Mouse (Mus musculus): ENCODE results near the gene Eps15l1. TPM values are rescaled to one million over a fixed set of nuclear protein-coding genes. Genes with fewer than 3 reads are reported as not detected.

The Eps15l1 gene
- 100 to 1,000 TPM; 166 to 291 (median 240) TPM for total RNA-seq (2018; cell fraction: chromatin; rRNA removed)
- total RNA-seq (2018; cell fraction: cytosol; rRNA removed) = 10 to 100 TPM; 32.2 to 49.8 (median 40.3) TPM
- total RNA-seq (2018; cell fraction: nucleus; rRNA removed) = 100 to 1,000 TPM in 23 of 26 experiments, 10 to 100 TPM in 3; 89.3 to 211 (median 139) TPM
- polyA plus RNA-seq (2018) = 36.4 to 53.4 TPM (median 39.6 TPM) in 3 replicates

DNA sequence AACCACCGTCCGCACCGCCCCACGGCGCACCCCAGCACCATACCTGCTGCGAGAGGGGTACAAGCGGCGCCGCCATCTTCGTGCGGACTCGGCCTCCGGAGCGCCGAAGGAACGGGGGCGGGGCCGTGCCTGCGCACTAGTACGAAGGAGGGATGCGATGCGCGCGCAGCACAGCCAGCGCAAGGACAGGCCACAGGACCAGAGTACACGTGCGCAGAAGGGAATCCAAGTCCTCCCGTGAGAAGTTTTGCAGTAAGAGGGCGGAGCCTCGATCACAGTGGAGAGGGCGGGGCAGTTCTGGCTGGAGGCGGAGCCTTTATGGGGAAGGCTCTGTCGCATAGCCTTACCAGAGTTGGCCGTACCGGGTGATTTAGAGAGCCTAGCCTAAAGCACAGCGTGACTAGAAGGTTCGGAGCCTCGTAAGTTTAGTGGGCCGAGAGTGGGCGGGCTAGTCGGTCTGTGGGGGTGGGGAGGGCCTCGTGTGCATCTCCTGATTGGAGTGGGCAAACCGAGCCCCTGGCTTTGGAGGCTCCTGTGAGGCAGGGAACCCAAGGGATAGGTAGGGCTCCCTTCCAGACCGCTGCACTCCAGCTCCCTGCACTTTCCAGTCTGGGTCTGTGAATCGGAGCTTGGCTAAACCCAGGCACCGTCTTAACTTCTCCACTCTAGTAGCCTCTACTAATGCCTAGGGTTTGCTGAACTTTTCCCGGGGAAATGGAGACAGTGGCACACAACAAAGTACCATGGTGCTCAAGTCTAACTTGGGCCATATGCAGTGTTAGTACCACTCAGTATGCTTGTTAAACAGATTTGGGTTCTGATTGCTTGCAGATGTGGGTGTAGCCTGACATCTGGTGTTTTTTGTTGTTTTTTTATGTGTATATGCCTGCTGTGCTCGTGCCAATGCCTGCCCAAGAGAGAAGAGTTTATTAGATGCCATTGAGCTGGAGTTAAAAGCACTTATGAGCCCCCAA is at the start of gene Eps15l1:
Gene Eps15l1 (minus strand): TSS at position 99 of the 974 bp plus-strand sequence.
- Histone ChIP-seq H3K36me3 (ENCODE audit: inconsistent target) (no peaks in the 10 kb centered on the region), H3K79me2 (ENCODE audit: inconsistent target) (peaks cover 42% of the 10 kb centered on the region), H3K4me3 (ENCODE audit: inconsistent target) (peak within 1 kb of the TSS; percentile 46), H3K27ac (peak within 1 kb of the TSS; percentile 52)
- WGBS (ENCODE audit: missing documents) = 2% methylated on average over 48 of the region's 48 CpGs

DNA sequence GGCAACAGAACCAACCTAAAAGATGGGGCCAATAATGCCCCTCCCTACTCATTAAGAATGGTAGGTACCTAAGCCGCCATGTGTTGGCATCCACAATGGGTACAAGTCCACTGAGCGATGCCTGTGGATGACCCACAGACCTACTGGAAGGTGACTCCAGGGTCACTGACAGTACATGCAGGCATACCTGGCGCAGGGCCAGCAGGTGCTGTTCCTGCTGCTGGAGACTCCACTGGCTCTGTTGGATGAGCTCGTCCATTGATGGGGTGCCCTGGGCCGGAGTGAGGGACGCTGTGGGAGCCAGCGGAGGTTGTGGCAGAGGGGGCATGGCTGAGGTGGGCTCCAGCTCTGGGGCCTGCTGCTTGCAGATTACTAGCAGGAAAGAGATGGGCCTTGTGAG is 49.4 kb upstream of the Eps15l1 start:
- 96% methylated on average over 7 of the region's 7 CpGs for WGBS (ENCODE audit: missing documents)
- H3K79me2 ChIP-seq (ENCODE audit: inconsistent target) = peaks cover 46% of the 10 kb centered on the region
- peaks cover 59% of the 10 kb centered on the region for H3K36me3 ChIP-seq (ENCODE audit: inconsistent target)
- no peak overlapping the region for H3K4me3 ChIP-seq (ENCODE audit: inconsistent target)
- H3K27ac ChIP-seq = no peak overlapping the region

DNA sequence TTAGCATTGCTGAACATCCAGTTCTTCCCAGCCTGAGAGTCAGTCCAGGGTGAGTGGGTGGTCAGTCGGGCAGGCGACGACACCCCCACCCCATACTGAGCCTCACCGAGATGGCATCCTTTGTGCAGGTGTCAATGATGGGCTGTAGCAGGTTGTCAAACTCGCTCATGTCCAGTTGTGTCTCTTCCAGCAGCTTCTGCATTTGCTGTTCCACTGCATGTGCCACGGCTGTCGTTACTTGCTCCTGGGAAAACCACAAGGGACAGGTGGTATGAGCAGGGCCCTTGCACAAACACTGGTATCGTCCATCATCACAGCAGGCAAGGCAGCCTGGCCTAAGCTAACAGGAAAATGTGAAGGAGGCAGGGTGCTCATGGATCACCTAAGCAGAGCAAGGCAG is 48.7 kb upstream of the Eps15l1 start:
- WGBS (ENCODE audit: missing documents) = 93% methylated on average over 8 of the region's 8 CpGs

DNA sequence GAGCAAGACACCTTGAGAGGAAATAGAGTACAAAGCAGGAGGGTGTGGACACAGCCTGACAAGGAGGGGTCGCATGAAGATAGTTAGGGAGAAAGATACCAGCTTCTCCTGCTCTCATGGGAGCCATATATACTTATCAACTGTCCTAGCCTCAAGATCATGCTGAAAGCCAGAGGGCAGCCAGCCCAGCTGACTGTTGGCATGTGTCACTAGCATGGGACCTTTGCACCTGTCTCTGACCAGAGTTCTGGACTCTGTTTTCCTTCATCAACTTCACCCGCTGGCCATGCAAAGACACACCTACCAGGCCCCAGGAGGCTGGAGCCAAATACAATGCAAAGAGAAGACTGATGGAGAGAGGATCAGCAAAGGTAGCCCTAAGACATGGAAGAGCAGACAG is 48.0 kb upstream of the Eps15l1 start:
- Histone ChIP-seq H3K36me3 (ENCODE audit: inconsistent target) (peaks cover 72% of the 10 kb centered on the region), H3K4me3 (ENCODE audit: inconsistent target) (no peak overlapping the region), H3K79me2 (ENCODE audit: inconsistent target) (peaks cover 44% of the 10 kb centered on the region), H3K27ac (no peak overlapping the region)
- 96% methylated on average over 2 of the region's 2 CpGs for WGBS (ENCODE audit: missing documents)

More for the DNA sequence above, 48.7 kb upstream of the Eps15l1 start:
- Histone ChIP-seq H3K27ac (no peak overlapping the region), H3K4me3 (ENCODE audit: inconsistent target) (no peak overlapping the region), H3K79me2 (ENCODE audit: inconsistent target) (peaks cover 46% of the 10 kb centered on the region), H3K36me3 (ENCODE audit: inconsistent target) (peaks cover 66% of the 10 kb centered on the region)

DNA sequence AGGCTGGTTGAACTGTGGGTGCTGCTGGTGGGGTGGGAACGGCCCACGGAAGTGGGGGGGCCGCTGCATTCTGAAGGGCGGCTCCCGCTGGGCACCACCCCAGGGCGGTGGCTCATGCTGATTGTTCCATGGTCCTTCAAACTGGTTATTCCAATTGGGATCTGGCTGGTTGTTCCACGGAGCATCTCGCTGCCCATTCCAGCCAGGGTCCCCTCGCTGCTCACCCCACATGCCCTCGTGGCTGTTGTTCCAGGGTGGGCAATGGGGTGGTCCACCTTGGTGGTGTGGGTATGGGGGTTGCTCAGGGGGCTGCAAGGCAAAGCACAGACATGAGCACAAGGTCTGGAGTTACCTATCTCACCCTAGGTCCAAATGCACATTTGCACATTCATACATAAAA is 43.0 kb upstream of the Eps15l1 start:
- H3K4me3 ChIP-seq (ENCODE audit: inconsistent target) = no peak overlapping the region

DNA sequence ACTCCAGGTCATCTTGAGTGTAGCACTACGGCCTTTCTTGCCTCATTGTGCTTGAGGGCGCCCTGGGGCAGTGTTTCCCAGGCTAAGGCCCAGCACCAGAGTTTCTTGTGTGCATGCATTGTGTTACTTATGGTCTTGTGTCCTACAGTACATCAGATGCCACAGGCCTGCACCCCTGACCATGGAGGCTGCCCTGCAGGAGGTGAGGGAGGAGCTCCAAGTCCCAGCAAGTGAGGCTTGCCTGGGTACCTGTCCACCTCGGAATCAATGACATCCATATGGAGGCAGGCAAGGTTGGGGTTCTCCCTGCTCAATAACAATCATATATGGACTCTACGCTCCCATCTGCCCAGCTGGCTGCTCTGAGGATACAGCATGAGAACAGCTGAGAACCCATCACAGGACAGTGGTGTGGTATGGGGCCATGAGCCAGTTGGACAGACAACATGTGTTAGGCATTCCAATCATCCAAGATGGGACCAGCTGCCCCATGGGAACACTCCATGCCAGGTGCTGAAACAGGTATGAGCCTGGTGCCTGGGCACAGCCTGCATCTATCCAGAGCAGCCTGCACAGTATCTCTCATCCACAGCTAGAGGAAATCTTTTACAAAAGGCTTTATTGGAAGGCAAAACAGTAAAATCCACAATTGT is 38.7 kb upstream of the Eps15l1 start:
- no peak overlapping the region for H3K27ac ChIP-seq
- peaks cover 61% of the 10 kb centered on the region for H3K36me3 ChIP-seq (ENCODE audit: inconsistent target)
- H3K79me2 ChIP-seq (ENCODE audit: inconsistent target) = no peaks in the 10 kb centered on the region
- no peak overlapping the region for H3K4me3 ChIP-seq (ENCODE audit: inconsistent target)
- 93% methylated on average over 4 of the region's 4 CpGs for WGBS (ENCODE audit: missing documents)

More for the DNA sequence above, 43.0 kb upstream of the Eps15l1 start:
- peaks cover 93% of the 10 kb centered on the region for H3K36me3 ChIP-seq (ENCODE audit: inconsistent target)
- H3K27ac ChIP-seq = no peak overlapping the region
- no peaks in the 10 kb centered on the region for H3K79me2 ChIP-seq (ENCODE audit: inconsistent target)
- WGBS (ENCODE audit: missing documents) = 96% methylated on average over 10 of the region's 10 CpGs

DNA sequence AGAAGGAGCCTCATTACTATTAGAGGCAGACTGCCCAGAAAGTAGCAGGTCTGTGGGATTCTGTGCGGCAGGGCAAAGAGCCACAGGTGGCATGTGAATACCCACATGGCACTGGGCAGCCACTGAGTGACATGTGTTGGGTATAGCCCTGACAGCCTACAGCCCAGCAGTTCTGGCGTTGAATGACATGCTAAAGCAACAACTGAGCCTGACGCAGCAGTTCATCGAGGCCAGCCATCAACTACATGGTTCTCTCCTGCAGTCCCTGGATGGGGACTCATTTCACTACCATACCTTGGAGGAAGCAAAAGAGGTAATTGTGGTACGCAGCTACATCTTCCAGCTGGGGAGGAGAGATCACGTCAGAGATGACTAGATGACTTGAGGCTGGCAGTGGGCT is 37.2 kb upstream of the Eps15l1 start:
- 98% methylated on average over 6 of the region's 6 CpGs for WGBS (ENCODE audit: missing documents)
- no peak overlapping the region for H3K4me3 ChIP-seq (ENCODE audit: inconsistent target)
- H3K27ac ChIP-seq = no peak overlapping the region
- peaks cover 55% of the 10 kb centered on the region for H3K36me3 ChIP-seq (ENCODE audit: inconsistent target)
- no peaks in the 10 kb centered on the region for H3K79me2 ChIP-seq (ENCODE audit: inconsistent target)

DNA sequence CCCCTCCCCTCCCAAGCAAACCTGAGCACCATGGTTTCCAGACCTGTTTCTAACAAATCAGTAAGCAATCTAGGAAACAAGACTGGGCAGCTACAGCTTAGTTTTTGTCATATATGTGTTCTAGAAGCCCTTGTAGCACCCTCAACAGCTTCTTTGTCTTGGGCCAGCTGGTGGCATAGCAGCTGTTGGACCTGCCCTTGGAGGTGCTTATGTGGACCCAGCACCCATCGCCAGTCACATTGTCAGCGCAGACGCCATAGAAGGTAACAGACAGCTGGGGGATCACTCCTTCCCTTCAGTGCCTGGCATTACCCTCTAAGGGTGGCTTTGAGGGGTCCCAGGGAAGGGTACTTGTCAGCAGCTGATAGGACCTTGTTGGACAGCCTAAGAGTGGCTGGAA is 36.5 kb upstream of the Eps15l1 start:
- H3K79me2 ChIP-seq (ENCODE audit: inconsistent target) = no peaks in the 10 kb centered on the region
- H3K36me3 ChIP-seq (ENCODE audit: inconsistent target) = peaks cover 53% of the 10 kb centered on the region
- no peak overlapping the region for H3K4me3 ChIP-seq (ENCODE audit: inconsistent target)
- 94% methylated on average over 3 of the region's 3 CpGs for WGBS (ENCODE audit: missing documents)
- H3K27ac ChIP-seq = no peak overlapping the region

DNA sequence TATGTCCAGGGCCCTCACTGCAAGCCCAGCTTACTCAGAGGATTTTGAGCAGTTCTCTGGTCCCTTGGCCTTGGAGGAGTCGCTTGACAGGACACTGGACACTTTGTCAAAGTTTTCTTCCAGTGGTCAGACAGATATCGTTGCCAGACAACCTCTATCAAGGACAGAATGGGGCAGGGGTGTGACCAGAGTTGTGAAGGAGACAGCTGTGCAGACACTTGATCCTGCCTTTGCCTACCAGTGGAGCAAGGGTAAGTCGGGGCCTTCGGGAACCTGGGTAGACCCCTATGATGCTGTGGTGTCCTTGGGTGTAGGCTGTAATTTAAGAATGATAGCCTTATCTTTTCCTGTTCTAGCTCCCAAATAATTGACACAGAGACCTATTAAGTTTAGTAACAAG is 34.1 kb upstream of the Eps15l1 start:
- Histone ChIP-seq H3K27ac (no peak overlapping the region), H3K79me2 (ENCODE audit: inconsistent target) (no peaks in the 10 kb centered on the region), H3K4me3 (ENCODE audit: inconsistent target) (no peak overlapping the region), H3K36me3 (ENCODE audit: inconsistent target) (peaks cover 42% of the 10 kb centered on the region)
- 98% methylated on average over 4 of the region's 4 CpGs for WGBS (ENCODE audit: missing documents)

DNA sequence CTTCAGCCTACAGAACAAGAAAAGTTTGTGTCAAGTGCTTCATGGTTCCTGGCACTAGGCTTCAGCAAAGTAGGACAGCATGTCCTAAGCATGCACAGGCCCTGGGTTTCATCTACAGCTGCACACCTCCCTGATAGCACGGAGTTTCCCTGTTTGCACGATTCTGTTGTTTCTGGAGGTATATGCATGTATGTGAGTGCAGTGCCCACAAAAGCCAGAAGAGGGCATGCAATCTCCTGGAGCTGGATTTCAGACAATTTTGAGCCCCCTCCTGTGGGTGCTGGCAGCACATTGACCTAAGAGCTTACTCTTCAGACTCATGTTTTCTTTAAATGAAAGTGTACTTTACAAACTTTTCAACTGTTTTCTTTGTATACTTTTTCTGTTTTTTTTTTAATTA is 32.6 kb upstream of the Eps15l1 start:
- Histone ChIP-seq H3K27ac (no peak overlapping the region), H3K36me3 (ENCODE audit: inconsistent target) (peaks cover 40% of the 10 kb centered on the region), H3K4me3 (ENCODE audit: inconsistent target) (no peak overlapping the region), H3K79me2 (ENCODE audit: inconsistent target) (no peaks in the 10 kb centered on the region)
- WGBS (ENCODE audit: missing documents) = 100% methylated on average over 2 of the region's 2 CpGs

DNA sequence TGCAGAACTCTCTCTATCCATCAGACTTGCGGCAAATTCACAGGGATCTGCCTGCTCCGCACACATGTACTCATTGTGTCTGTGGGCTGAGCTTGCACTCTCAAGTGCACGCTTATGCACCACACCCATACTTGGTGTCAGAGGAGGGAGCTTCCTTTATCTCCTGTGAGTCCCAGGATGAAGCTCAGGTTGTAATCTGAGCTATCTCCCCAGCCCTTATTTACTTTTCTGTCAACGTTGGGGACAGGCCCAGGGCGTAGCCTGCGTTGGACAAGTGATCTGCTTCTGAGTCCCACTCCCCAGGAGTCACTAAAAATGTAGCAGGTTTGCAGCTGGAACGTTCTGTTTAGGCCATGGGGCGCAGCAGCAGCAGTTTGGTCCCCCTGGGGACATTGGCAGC is 30.3 kb upstream of the Eps15l1 start:
- Histone ChIP-seq H3K27ac (no peak overlapping the region), H3K4me3 (ENCODE audit: inconsistent target) (no peak overlapping the region), H3K79me2 (ENCODE audit: inconsistent target) (no peaks in the 10 kb centered on the region), H3K36me3 (ENCODE audit: inconsistent target) (peaks cover 49% of the 10 kb centered on the region)
- WGBS (ENCODE audit: missing documents) = 93% methylated on average over 8 of the region's 8 CpGs

DNA sequence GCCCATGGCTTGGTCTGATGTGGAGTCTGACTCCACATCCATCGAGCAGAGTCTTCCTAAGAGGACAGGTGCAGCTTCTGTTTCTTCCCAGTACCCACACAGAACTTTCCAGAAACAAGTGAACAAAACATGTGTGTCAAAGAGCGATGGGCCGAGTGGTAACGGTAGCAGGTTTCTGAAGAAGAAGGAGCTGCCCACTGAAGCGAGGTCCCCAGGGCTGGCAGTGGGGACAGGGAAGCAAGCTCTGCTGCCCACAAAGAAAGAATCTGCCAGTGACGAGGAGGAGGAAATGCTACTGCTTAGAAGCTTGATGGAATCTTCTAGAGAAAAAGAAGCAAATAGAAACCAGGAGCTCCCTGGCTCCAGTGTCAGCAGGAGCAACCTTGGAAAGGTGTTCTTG is 23.8 kb upstream of the Eps15l1 start:
- peaks cover 15% of the 10 kb centered on the region; the same call in 1 of the 2 replicates for H3K36me3 ChIP-seq (ENCODE audit: inconsistent target)
- WGBS (ENCODE audit: missing documents) = 83% methylated on average over 6 of the region's 6 CpGs
- no peaks in the 10 kb centered on the region for H3K79me2 ChIP-seq (ENCODE audit: inconsistent target)
- no peak overlapping the region for H3K4me3 ChIP-seq (ENCODE audit: inconsistent target)
- H3K27ac ChIP-seq = no peak overlapping the region

DNA sequence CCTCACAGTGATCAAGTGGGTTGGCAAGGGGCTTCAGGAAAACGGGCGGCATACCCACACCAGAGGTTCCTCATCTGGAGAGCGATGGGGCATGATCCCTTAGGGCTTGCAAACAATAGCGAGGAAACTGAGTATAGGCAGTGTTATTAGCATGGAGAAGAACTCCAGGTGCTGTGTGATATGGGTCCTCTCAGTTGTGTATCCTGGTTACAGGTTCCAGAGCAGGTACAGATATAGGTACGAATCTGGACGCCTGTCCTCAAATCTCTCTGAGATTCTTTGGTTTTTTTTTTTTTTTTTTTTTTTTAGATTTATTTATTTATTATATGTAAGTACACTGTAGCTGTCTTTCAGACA is 22.7 kb upstream of the Eps15l1 start:
- peak overlapping the region; percentile 40 for H3K4me3 ChIP-seq (ENCODE audit: inconsistent target)
- peaks cover 9% of the 10 kb centered on the region; the same call in 1 of the 2 replicates for H3K36me3 ChIP-seq (ENCODE audit: inconsistent target)
- no peaks in the 10 kb centered on the region for H3K79me2 ChIP-seq (ENCODE audit: inconsistent target)
- H3K27ac ChIP-seq = peak overlapping the region; percentile 32
- WGBS (ENCODE audit: missing documents) = 37% methylated on average over 6 of the region's 6 CpGs

DNA sequence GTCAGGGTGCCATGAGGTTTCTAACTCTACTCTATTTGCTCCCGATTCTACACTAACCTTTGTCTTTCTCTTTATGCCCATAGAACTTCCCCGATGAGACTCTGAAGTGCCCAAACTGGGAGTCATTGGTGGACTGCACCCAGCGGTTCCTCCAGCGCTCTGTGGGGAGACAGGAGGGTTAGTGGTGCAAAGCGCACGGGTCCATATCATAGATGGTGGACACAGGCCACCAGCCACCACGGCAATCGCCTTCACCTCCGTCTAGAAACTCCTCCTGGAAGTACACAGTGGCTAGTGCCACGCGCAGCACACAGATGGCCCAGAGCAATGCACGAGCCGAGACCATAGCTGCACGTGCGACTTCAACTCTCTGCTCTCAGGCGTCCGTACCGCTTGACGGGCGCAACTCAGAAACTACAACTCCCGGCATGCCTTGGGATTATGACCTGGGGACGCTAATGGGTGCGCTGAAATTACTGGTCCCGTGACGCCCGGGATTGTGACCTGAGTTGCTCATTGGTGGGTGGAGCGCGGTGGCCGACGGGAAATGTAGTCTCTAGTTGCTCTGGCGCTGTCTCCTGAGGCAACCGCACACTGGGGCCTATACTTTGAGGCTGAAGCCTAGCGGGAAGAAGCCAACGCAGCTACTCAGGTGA is 22.2 kb upstream of the Eps15l1 start, which contains the start of the genes Calr3 and 1700030K09Rik:
Gene Calr3 (minus strand): TSS at position 533 of the 656 bp plus-strand sequence.
Gene 1700030K09Rik (plus strand): TSS at position 543 of the 656 bp plus-strand sequence.
- WGBS (ENCODE audit: missing documents) = 10% methylated on average over 34 of the region's 34 CpGs
- peaks cover 9% of the 10 kb centered on the region; the same call in 1 of the 2 replicates for H3K36me3 ChIP-seq (ENCODE audit: inconsistent target)
- peak within 1 kb of the TSS; percentile 40 for H3K4me3 ChIP-seq (ENCODE audit: inconsistent target)
- no peaks in the 10 kb centered on the region for H3K79me2 ChIP-seq (ENCODE audit: inconsistent target)
- peak within 1 kb of the TSS; percentile 32 for H3K27ac ChIP-seq

All from macrophage (primary cell).